Mouse (Mus musculus): ENCODE measurements around the gene Phf5a. TPM values are rescaled to one million over a fixed set of nuclear protein-coding genes. Genes with fewer than 3 reads are reported as not detected.

Phf5a gene
- polyA plus RNA-seq, 1 experiment from 2014 or later: 63.0 TPM

GRCm38 (mm10) chr15:81852411-81853000 is 19.2 kb downstream of the Phf5a start:
- H3K4me2 ChIP-seq (ENCODE audit: low read depth, low read length): peak overlapping the region; percentile 37
- peak overlapping the region; percentile 82 for H3K27ac ChIP-seq (ENCODE audit: low read depth)
- no peak for DNase-seq
- H3K27me3 ChIP-seq (ENCODE audit: insufficient read depth, low read length): no peaks in the 10 kb centered on the region
- peaks cover 9% of the 10 kb centered on the region for H3K4me1 ChIP-seq (ENCODE audit: insufficient read depth)
- peaks cover 37% of the 10 kb centered on the region for H3K36me3 ChIP-seq (replicated peaks; ENCODE audit: insufficient read depth, low read length)
- 70% methylated on average over 9 of the region's 9 CpGs for WGBS (ENCODE audit: insufficient replicate concordance)
- H3K9ac ChIP-seq (replicated peaks): peak overlapping the region; percentile 45; the same call in 1 of the 2 replicates
- TF ChIP-seq EP300 (IDR thresholded peaks at IDR 0.05; ENCODE audit: low read depth) (no peak), CTCF (IDR thresholded peaks at IDR 0.05; ENCODE audit: low read depth) (no peak)
- H3K4me3 ChIP-seq (ENCODE audit: low read depth, low read length): no peak overlapping the region
- no peak for ATAC-seq
- no peaks in the 10 kb centered on the region for H3K9me3 ChIP-seq (ENCODE audit: low read length)

GRCm38 (mm10) chr15:81851375-81851774 is 20.3 kb downstream of the Phf5a start:
- 84% methylated on average over 15 of the region's 15 CpGs for WGBS (ENCODE audit: insufficient replicate concordance)
- Histone ChIP-seq H3K4me3 (ENCODE audit: low read depth, low read length) (no peak overlapping the region), H3K27me3 (ENCODE audit: insufficient read depth, low read length) (no peaks in the 10 kb centered on the region), H3K9me3 (ENCODE audit: low read length) (no peaks in the 10 kb centered on the region), H3K4me2 (ENCODE audit: low read depth, low read length) (no peak overlapping the region), H3K36me3 (replicated peaks; ENCODE audit: insufficient read depth, low read length) (peaks cover 37% of the 10 kb centered on the region), H3K27ac (ENCODE audit: low read depth) (peak overlapping the region; percentile 14; the same call in 1 of the 2 replicates), H3K9ac (replicated peaks) (no peak overlapping the region), H3K4me1 (ENCODE audit: insufficient read depth) (peaks cover 9% of the 10 kb centered on the region)
- ATAC-seq (no peak), DNase-seq (no peak)
- TF ChIP-seq EP300 (IDR thresholded peaks at IDR 0.05; ENCODE audit: low read depth): no peak
- TF ChIP-seq CTCF (IDR thresholded peaks at IDR 0.05; ENCODE audit: low read depth): no peak

DNA sequence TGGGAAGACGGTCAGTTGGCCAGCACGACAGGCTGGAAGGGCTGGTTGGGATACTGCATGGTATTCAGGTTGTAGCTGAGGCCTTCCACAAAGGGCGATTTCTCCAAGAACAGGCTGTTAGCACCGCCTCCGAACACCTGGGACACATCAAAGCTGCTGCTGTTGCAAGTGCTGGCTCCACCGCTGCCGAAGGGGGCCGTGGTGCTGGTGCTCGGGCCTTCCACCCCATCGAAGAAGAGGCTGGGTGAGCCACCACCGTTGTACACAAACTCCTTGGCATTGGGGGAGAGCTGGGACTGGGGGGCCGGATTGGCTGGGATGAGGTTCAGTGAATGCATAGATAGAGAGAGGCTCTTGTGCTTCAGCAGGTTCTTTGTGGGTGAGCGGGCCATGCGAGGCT is 21.0 kb downstream of the Phf5a start:
- H3K36me3 ChIP-seq (replicated peaks; ENCODE audit: insufficient read depth, low read length): peaks cover 37% of the 10 kb centered on the region
- WGBS (ENCODE audit: insufficient replicate concordance): 80% methylated on average over 14 of the region's 14 CpGs
- H3K4me3 ChIP-seq (ENCODE audit: low read depth, low read length): no peak overlapping the region
- H3K27me3 ChIP-seq (ENCODE audit: insufficient read depth, low read length): no peaks in the 10 kb centered on the region
- no peak overlapping the region for H3K9ac ChIP-seq (replicated peaks)
- no peak for TF ChIP-seq EP300 (IDR thresholded peaks at IDR 0.05; ENCODE audit: low read depth)
- TF ChIP-seq CTCF (IDR thresholded peaks at IDR 0.05; ENCODE audit: low read depth): no peak
- H3K9me3 ChIP-seq (ENCODE audit: low read length): no peaks in the 10 kb centered on the region
- H3K27ac ChIP-seq (ENCODE audit: low read depth): no peak overlapping the region
- ATAC-seq (no peak), DNase-seq (no peak)
- peaks cover 7% of the 10 kb centered on the region for H3K4me1 ChIP-seq (ENCODE audit: insufficient read depth)
- H3K4me2 ChIP-seq (ENCODE audit: low read depth, low read length): no peak overlapping the region

GRCm38 (mm10) chr15:81849104-81849503 is 22.6 kb downstream of the Phf5a start:
- no peak for ATAC-seq
- no peak overlapping the region for H3K27ac ChIP-seq (ENCODE audit: low read depth)
- no peaks in the 10 kb centered on the region for H3K9me3 ChIP-seq (ENCODE audit: low read length)
- TF ChIP-seq CTCF (IDR thresholded peaks at IDR 0.05; ENCODE audit: low read depth) (no peak), EP300 (IDR thresholded peaks at IDR 0.05; ENCODE audit: low read depth) (no peak)
- no peak overlapping the region for H3K4me2 ChIP-seq (ENCODE audit: low read depth, low read length)
- 84% methylated on average over 9 of the region's 9 CpGs for WGBS (ENCODE audit: insufficient replicate concordance)
- no peaks in the 10 kb centered on the region for H3K27me3 ChIP-seq (ENCODE audit: insufficient read depth, low read length)
- H3K4me3 ChIP-seq (ENCODE audit: low read depth, low read length): no peak overlapping the region
- DNase-seq: no peak
- peaks cover 36% of the 10 kb centered on the region for H3K36me3 ChIP-seq (replicated peaks; ENCODE audit: insufficient read depth, low read length)
- H3K9ac ChIP-seq (replicated peaks): no peak overlapping the region
- H3K4me1 ChIP-seq (ENCODE audit: insufficient read depth): peaks cover 6% of the 10 kb centered on the region; the same call in 1 of the 2 replicates

DNA sequence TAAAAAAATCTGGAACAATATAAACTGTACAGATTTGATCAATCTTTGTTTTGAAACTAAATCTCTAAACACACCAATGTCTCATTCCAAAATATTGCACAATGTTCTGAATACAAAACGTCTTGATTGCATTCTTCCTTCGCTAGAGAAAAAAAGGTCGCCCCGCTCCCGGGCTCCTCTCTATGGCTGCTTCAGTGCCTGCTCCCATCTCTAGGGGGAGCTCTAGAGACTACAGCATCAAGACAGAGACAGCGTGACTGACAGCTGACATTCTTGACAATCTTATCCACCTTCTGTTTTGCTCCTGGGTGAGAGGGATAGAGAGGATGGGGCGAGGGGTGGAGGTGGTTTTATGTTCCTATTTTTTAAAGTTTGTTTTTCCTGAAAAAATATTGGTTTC is 23.4 kb downstream of the Phf5a start:
- Histone ChIP-seq H3K36me3 (replicated peaks; ENCODE audit: insufficient read depth, low read length) (peaks cover 32% of the 10 kb centered on the region), H3K4me2 (ENCODE audit: low read depth, low read length) (no peak overlapping the region), H3K4me1 (ENCODE audit: insufficient read depth) (peaks cover 6% of the 10 kb centered on the region; the same call in 1 of the 2 replicates), H3K9ac (replicated peaks) (no peak overlapping the region), H3K9me3 (ENCODE audit: low read length) (no peaks in the 10 kb centered on the region), H3K4me3 (ENCODE audit: low read depth, low read length) (no peak overlapping the region), H3K27me3 (ENCODE audit: insufficient read depth, low read length) (no peaks in the 10 kb centered on the region), H3K27ac (ENCODE audit: low read depth) (no peak overlapping the region)
- TF ChIP-seq CTCF (IDR thresholded peaks at IDR 0.05; ENCODE audit: low read depth) (peak; percentile 88), EP300 (IDR thresholded peaks at IDR 0.05; ENCODE audit: low read depth) (no peak)
- ATAC-seq (no peak), DNase-seq (peak; percentile 76)
- whole genome bisulfite sequencing (ENCODE audit: insufficient replicate concordance): 30% methylated on average over 7 of the region's 7 CpGs

DNA sequence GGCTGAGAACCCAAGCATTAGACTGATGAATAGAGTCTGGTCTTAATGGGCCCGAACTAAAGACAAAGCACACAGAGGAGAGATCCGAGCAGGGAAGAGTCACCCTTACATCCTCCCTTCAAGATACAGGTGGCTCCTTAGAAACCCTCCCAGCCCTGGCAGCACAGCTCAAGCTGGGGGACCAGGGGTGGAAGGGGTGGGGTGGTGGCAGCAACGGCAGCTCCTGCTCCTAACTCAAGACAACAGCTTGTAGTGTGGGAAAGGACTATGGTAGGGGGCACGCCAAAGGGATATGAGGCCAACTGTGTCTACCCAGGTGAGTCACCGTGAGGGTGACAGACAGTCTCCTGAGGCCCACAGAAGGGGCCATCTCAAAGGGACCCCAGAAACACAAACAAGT is 23.9 kb downstream of the Phf5a start:
- no peak overlapping the region for H3K9ac ChIP-seq (replicated peaks)
- H3K4me2 ChIP-seq (ENCODE audit: low read depth, low read length): no peak overlapping the region
- WGBS (ENCODE audit: insufficient replicate concordance): 85% methylated on average over 5 of the region's 5 CpGs
- no peak for ATAC-seq
- H3K36me3 ChIP-seq (replicated peaks; ENCODE audit: insufficient read depth, low read length): peaks cover 32% of the 10 kb centered on the region
- no peak for DNase-seq
- no peaks in the 10 kb centered on the region for H3K27me3 ChIP-seq (ENCODE audit: insufficient read depth, low read length)
- peaks cover 6% of the 10 kb centered on the region; the same call in 1 of the 2 replicates for H3K4me1 ChIP-seq (ENCODE audit: insufficient read depth)
- H3K27ac ChIP-seq (ENCODE audit: low read depth): no peak overlapping the region
- no peak overlapping the region for H3K4me3 ChIP-seq (ENCODE audit: low read depth, low read length)
- no peaks in the 10 kb centered on the region for H3K9me3 ChIP-seq (ENCODE audit: low read length)
- TF ChIP-seq EP300 (IDR thresholded peaks at IDR 0.05; ENCODE audit: low read depth) (no peak), CTCF (IDR thresholded peaks at IDR 0.05; ENCODE audit: low read depth) (no peak)

Data from liver, postnatal 0 days (tissue).